Mouse (Mus musculus): ENCODE data around the gene Miga1.

DNA sequence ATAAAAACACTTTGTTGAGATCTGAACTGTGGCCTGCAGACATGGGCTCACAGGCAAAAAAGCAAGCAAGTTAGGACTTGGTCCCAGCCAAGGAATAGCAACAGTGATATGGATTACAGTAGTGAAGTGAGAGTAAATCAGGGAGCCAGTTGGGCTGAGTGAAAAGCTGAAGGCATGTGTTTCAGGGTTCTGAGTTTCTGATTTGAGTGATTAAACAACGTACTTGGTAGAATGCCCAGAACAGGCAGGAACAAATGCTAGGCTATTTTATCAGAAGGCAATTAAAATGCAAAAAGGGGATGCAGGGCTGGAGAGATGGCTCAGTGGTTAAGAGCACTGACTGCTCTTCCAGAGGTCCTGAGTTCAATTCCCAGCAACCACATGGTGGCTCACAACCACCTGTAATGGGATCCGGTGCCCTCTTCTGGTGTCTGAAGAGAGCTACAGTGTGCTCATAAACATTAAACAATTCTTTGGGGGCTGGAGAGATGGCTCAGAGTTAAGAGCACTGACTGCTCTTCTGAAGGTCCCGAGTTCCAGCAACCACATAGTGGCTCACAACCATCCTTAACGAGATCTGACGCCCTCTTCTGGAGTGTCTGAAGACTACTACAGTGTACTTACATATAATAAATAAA lies 94.8 kb downstream of the Miga1 start:
- no peak for TF ChIP-seq CTCF (IDR thresholded peaks at IDR 0.05; ENCODE audit: low read depth, low read length)
- TF ChIP-seq EP300 (IDR thresholded peaks at IDR 0.05; ENCODE audit: insufficient read depth, low read depth, low read length), result no peak

Measured in ES-Bruce4 (cell line).